Mouse (Mus musculus) MEL (cell line): ENCODE measurements around the gene Pck2.

Experiments used
- CHD1 ChIP-seq: IDR thresholded peaks from 2 replicates; pipeline ENCODE4 v1.6.1; 2012; ENCODE audit warnings: low read depth, mild to moderate bottlenecking, inconsistent platforms, low read length, improper control_type of control experiment
- CTCF ChIP-seq, 3 experiments: IDR thresholded peaks in 2 of 3; conservative IDR thresholded peaks in 1 of 3; 2 replicates each; pipeline ENCODE4 v1.5.1; 2011 to 2012; ENCODE audit warnings: low read length in 3 of 3, low read depth in 2 of 3, mild to moderate bottlenecking in 2 of 3, improper control_type of control experiment in 1 of 3, inconsistent platforms in 1 of 3, mixed read lengths in 1 of 3, moderate library complexity in 1 of 3; ENCODE audit not compliant: control insufficient read depth in 1 of 3, insufficient read depth in 1 of 3, poor library complexity in 1 of 3, severe bottlenecking in 1 of 3
- HCFC1 ChIP-seq: IDR thresholded peaks from 2 replicates; pipeline ENCODE4 v1.6.1; 2012; ENCODE audit warnings: low read depth, mild to moderate bottlenecking, inconsistent platforms, low read length, improper control_type of control experiment, moderate library complexity

GRCm38 (mm10) chr14:55527940-55528339 lies 12.1 kb upstream of the Pck2 start:
- TF ChIP-seq HCFC1 (0 out of 2 replicates have a peak, but pooled peaks have one; percentile 17), CTCF (IDR thresholded peaks at IDR 0.05 in 2 of 3, conservative IDR thresholded peaks at IDR 0.05 in 1 of 3; ENCODE audit: control insufficient read depth in 1 of 3, insufficient read depth in 1 of 3, low read depth in 2 of 3, low read length in 3 of 3, poor library complexity in 1 of 3, severe bottlenecking in 1 of 3) (peak; percentile 47 to 73 (median 54)), CHD1 (no peak)
